Mouse (Mus musculus) heart, embryonic 16.5 days (tissue): Measurements from ENCODE around the gene Adam19. TPM values are rescaled to one million over a fixed set of nuclear protein-coding genes. Genes with fewer than 3 reads are reported as not detected.
A peak's percentile ranks its signal among the peaks of the same experiment; 100 is the strongest.

Source experiments
- ATAC-seq: fragments of 200-750 bp; cut with Nextera tagmentation; replicated peaks from 2 replicates; pipeline ENCODE4 v1.8.0; 2017; ENCODE audit warnings: moderate number of reproducible peaks; ENCODE audit not compliant: insufficient read depth, low FRiP score; ENCODE audit errors: extremely low read depth
- H3K27ac ChIP-seq: fragments of 300-500 bp; sonication (generic); 2 replicates; pipeline ENCODE4 v1.5.1; 2014; ENCODE audit warnings: mild to moderate bottlenecking, low read length, control low read depth, moderate library complexity
- H3K27me3 ChIP-seq: fragments of 300-500 bp; sonication (generic); 2 replicates; pipeline ENCODE4 v1.6.1; 2014; ENCODE audit warnings: low read length, mixed read lengths; ENCODE audit not compliant: control insufficient read depth, insufficient read depth
- H3K36me3 ChIP-seq: fragments of 300-500 bp; sonication (generic); 2 replicates; pipeline ENCODE4 v1.6.1; 2014; ENCODE audit not compliant: control insufficient read depth, insufficient read depth
- H3K4me1 ChIP-seq: fragments of 300-500 bp; sonication (generic); 2 replicates; pipeline ENCODE4 v1.6.1; 2014; ENCODE audit warnings: low read length, mixed read lengths; ENCODE audit not compliant: control insufficient read depth, insufficient read depth
- H3K4me2 ChIP-seq: fragments of 300-500 bp; sonication (generic); 2 replicates; pipeline ENCODE4 v1.6.1; 2014; ENCODE audit warnings: low read depth, mild to moderate bottlenecking, control low read depth, low read length
- H3K4me3 ChIP-seq: fragments of 300-500 bp; sonication (generic); 2 replicates; pipeline ENCODE4 v1.5.1; 2014; ENCODE audit warnings: mild to moderate bottlenecking, control low read depth, low read length
- H3K9ac ChIP-seq: fragments of 300-500 bp; sonication (generic); 2 replicates; pipeline ENCODE4 v1.6.1; 2014; ENCODE audit warnings: low read length, control low read depth
- H3K9me3 ChIP-seq: fragments of 300-500 bp; sonication (generic); replicated peaks from 2 replicates; pipeline ENCODE4 v1.6.1; 2016; ENCODE audit warnings: low read length; ENCODE audit not compliant: control insufficient read depth
- WGBS: fragments of 180-500 bp; shearing (Covaris S2); extraction: QIAGEN DNeasy Blood & Tissue Kit; methylation state at CpG from one replicate; pipeline ENCODE4 v1.1.7; 2014; 5-methylcytosine and 5-hydroxymethylcytosine counted together
- polyA plus RNA-seq: library from polyadenylated mRNA; unstranded; fragments of >200 nt; fragmentation: Nextera tagmentation; extraction: Ambion mirVana; gene quantifications from 2 replicates; pipeline ENCODE4 v1.2.1, GENCODE M21; 2015

The Adam19 gene
- polyA plus RNA-seq, 1 experiment from 2014 or later = 21.3 TPM

DNA sequence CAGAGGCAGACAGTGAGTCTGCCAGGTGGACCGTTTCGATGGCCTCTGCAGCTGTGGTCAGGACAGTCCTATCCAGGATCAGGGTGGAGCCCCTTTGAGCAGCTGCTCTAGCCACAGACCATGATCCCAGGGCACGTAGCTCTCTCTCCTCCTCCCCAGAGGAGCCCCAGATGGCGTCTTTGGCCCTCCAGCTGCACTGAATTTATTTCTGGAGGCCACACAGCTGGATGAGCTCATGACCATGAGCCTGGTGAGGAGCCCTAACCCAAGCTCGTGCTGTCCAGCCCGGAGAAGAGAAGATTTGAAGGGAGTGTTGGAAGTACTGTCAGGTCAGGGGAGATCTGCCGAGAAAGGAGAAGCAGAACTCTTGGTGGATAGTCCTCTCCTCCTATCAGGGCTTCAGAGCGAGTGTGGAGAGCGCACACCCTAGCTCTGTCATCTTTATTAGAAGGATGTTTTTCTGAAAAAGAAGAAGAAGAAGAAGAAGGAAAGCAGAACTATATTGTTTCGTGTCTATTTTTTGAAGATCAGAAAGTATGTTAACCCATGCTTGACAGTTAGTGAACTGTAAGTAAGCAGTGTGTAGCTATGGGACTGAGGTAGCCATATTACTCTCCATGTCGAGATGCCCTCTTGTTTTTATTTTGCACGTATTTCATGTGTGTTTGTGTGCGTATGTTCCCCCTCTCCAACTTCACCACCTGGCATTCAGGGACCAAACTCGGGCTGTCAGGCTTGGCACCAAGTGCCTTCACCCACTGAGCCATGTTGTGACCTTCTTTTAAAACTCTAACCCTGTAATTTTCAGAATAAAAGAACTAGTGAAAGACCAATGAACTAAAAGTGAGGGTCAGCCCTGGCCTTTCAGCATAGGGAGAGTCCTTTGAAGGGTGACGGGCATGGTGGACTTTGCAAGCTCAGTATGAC, 72.1 kb downstream of the Adam19 start:
- H3K27me3 ChIP-seq = no peaks in the 10 kb centered on the region
- no peak overlapping the region for H3K4me2 ChIP-seq
- WGBS = 70% methylated on average over 15 of the region's 15 CpGs
- H3K9ac ChIP-seq = no peak overlapping the region
- H3K4me1 ChIP-seq = peaks cover 5% of the 10 kb centered on the region; the same call in 1 of the 2 replicates
- ATAC-seq = 0 out of 2 replicates have a peak, but pooled peaks have one; percentile 45
- H3K9me3 ChIP-seq = no peaks in the 10 kb centered on the region
- H3K4me3 ChIP-seq = no peak overlapping the region
- H3K27ac ChIP-seq = peak overlapping the region; percentile 11; the same call in 1 of the 2 replicates
- H3K36me3 ChIP-seq = peaks cover 48% of the 10 kb centered on the region

DNA sequence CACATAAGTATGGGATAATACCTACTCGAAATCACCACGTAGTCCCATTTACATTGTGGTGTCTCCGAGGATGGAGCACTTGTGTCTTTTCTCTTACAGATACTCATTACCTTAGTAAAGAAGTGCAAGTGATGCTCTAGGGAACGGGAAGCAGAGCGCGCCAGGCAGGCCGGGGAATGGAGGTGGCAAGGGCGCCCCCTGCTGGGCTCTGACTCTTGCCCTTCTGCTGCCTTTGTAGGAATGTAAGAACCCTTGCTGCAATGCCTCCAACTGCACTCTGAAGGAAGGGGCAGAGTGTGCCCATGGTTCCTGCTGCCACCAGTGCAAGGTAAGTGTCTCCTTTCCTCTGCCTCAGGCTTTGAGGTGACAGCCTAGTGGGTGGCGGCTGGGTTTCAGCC, 72.8 kb downstream of the Adam19 start:
- Histone ChIP-seq H3K36me3 (peaks cover 45% of the 10 kb centered on the region), H3K4me3 (no peak overlapping the region), H3K4me2 (no peak overlapping the region), H3K27ac (no peak overlapping the region), H3K27me3 (no peaks in the 10 kb centered on the region), H3K4me1 (peaks cover 5% of the 10 kb centered on the region; the same call in 1 of the 2 replicates), H3K9ac (no peak overlapping the region), H3K9me3 (no peaks in the 10 kb centered on the region)
- WGBS = 63% methylated on average over 9 of the region's 9 CpGs
- 0 out of 2 replicates have a peak, but pooled peaks have one; percentile 18 for ATAC-seq

DNA sequence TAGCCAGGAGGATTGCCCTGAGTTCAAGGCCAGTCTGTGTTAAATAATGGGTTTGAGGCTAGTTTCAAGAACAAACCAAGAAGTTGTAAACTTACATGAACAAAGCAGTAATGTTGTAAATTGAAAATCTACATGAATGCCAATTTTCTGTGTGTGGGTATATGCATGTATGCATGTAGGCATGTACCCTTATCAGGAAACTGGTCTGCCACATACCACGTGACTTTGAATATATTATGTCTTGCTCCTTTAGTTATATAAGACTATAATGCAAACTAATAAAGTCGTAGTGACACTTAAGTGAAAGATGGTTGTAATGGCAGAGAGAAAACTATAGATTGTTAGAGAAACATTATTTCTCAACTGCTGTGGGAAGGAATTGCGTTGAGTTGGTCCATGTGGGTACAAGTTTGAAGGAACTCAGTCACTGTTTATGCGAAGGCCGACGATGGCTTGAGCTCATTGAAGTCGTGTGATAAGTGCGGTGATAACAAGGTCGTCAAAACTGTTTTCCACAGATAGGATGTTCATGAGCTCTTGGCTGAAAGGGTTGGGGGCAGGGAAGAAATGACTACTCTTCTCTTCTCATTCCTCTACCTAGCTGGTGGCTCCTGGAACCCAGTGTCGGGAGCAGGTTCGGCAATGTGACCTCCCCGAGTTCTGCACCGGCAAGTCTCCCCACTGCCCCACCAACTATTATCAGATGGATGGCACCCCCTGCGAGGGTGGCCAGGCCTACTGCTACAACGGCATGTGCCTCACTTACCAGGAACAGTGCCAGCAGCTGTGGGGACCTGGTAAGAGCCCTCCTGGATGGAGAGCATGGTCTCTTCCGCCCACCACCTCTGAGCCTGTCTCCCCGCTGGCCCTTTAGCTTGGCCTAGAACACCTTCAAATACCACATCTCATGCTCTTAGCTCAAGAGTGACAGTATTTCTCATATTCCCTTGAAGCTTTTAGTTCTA, 75.5 kb downstream of the Adam19 start:
- peaks cover 44% of the 10 kb centered on the region for H3K36me3 ChIP-seq
- WGBS = 73% methylated on average over 17 of the region's 17 CpGs

DNA sequence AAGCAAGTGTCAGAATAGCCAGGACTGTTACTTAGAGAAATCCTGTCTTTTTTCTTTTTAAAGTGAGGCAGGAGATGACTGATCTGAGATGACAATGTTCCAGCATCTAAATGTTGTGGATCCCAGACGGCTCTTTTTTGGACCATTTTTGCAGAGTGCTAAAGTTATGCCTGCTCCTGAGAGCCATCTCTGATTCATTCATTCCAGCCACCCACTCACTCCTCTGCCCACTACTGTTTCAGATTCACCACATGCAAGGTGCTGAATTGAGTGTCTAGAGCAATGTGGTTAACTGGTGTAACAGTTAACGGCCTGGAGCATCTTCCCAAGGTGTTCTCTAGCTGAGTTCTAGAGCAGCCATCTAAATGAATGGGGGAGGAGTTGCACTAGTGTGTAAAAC, 79.1 kb downstream of the Adam19 start:
- Histone ChIP-seq H3K4me3 (no peak overlapping the region), H3K27ac (no peak overlapping the region), H3K4me1 (peaks cover 5% of the 10 kb centered on the region; the same call in 1 of the 2 replicates), H3K9ac (no peak overlapping the region), H3K27me3 (no peaks in the 10 kb centered on the region), H3K4me2 (no peak overlapping the region), H3K9me3 (no peaks in the 10 kb centered on the region), H3K36me3 (peaks cover 67% of the 10 kb centered on the region)
- no peak for ATAC-seq
- 83% methylated on average over 2 of the region's 2 CpGs for WGBS

More for the DNA sequence above, 75.5 kb downstream of the Adam19 start:
- Histone ChIP-seq H3K27ac (no peak overlapping the region), H3K27me3 (no peaks in the 10 kb centered on the region), H3K4me3 (no peak overlapping the region), H3K4me2 (no peak overlapping the region), H3K4me1 (peaks cover 5% of the 10 kb centered on the region; the same call in 1 of the 2 replicates), H3K9me3 (no peaks in the 10 kb centered on the region), H3K9ac (no peak overlapping the region)
- ATAC-seq = no peak

DNA sequence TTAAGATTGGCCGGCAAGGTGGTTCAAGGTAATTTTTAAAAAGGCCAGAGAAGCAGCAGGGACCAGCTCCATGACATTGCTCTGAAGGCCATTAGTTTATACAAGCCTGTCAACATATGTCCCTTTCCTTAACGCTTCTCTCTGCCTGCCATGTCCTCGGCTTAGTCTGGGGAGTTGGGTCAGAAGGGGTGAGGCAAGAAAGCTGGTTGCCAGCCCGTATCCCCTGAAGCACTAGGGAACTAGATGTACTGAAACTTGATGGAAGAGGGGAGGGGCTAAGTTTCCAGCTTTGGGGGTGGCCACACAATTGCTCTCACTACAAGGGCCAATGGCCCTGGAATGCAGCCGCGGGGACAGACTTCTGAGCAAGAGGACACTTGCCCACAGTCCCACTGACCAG, 87.5 kb downstream of the Adam19 start:
- no peak overlapping the region for H3K4me3 ChIP-seq
- H3K9me3 ChIP-seq = no peaks in the 10 kb centered on the region
- WGBS = 76% methylated on average over 6 of the region's 6 CpGs
- no peaks in the 10 kb centered on the region for H3K27me3 ChIP-seq
- H3K4me2 ChIP-seq = no peak overlapping the region
- no peak overlapping the region for H3K9ac ChIP-seq
- no peak for ATAC-seq
- no peaks in the 10 kb centered on the region for H3K4me1 ChIP-seq
- no peak overlapping the region for H3K27ac ChIP-seq
- peaks cover 69% of the 10 kb centered on the region for H3K36me3 ChIP-seq

DNA sequence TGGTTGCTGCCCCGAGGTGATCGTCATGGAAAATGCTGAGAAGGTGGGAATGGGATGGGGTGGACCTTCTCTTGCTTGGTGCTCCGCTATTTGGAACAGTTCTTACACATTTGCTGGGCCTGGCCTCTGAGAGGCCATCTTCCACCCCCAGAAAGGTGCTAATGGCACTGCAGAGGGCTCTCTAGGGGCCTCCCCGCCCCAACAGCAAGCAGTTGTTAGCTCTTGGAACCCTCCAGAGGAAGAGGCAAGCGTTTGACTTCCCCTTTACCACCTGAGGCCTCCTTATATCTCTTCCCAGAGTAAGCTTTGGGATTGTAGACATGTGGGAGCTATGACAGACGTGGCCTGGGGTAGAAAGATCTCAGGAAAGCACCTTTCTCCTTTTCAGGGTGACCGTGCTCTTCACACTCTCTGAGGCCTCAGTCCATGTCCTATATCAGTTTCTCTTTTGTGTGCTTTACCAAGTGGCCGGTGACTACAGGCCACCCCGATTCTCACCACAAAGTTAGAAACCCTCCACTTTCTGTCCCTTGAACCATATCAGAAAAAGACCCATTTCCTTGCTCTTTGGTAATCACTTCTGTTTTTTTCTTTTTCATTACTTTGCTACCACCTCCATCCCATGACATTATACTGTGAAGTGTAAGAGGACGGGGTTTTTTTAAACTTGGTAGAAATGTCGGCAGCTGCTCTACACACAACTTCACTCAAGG, 89.5 kb downstream of the Adam19 start:
- H3K4me1 ChIP-seq = no peaks in the 10 kb centered on the region
- peaks cover 50% of the 10 kb centered on the region for H3K36me3 ChIP-seq
- H3K9me3 ChIP-seq = no peaks in the 10 kb centered on the region
- no peak overlapping the region for H3K4me2 ChIP-seq
- no peak overlapping the region for H3K4me3 ChIP-seq
- WGBS = 86% methylated on average over 11 of the region's 11 CpGs
- no peak overlapping the region for H3K27ac ChIP-seq
- no peaks in the 10 kb centered on the region for H3K27me3 ChIP-seq
- ATAC-seq = no peak
- H3K9ac ChIP-seq = no peak overlapping the region

DNA sequence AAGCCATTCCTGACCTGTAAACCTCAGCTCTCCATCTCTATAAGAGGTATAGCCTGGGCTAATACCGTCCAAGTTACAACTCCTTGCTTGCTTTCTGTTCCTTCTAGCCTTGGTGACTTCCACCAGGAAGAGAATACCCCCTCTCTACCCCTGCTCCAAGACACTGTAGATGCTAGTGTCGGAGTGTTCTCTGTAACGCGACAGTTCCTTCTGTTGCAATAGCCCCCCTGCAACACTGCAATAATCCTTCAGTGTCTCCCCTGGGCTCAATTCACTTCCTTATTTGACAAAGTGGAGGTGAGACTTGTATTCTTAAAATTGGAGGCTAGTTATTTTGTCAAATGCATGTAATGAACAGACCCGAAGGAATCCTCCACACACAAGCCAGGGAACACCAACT, 90.8 kb downstream of the Adam19 start:
- no peaks in the 10 kb centered on the region for H3K27me3 ChIP-seq
- peaks cover 38% of the 10 kb centered on the region for H3K36me3 ChIP-seq
- H3K9me3 ChIP-seq = no peaks in the 10 kb centered on the region
- H3K9ac ChIP-seq = no peak overlapping the region
- H3K4me2 ChIP-seq = no peak overlapping the region
- ATAC-seq = no peak
- H3K27ac ChIP-seq = no peak overlapping the region
- WGBS = 91% methylated on average over 5 of the region's 5 CpGs
- no peak overlapping the region for H3K4me3 ChIP-seq
- no peaks in the 10 kb centered on the region for H3K4me1 ChIP-seq

DNA sequence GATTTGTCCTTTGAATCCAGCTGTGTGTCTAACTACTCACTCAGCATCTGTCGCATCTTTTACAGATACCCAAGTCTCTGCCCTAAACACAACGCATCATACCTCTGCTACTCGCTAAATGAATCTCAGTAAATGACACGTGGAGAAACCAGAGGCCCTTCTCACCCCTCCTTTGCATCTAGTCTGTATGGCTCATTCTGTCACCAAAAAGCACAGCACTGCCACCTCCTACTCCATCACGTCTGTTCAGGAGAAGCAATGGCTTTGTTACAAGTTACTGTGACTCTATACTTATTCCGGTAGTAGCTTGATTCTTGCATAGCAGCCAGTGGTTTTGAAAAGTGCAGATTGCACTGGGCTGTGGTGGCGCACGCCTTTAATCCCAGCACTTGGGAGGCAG, 101.2 kb downstream of the Adam19 start:
- Histone ChIP-seq H3K36me3 (peaks cover 3% of the 10 kb centered on the region; the same call in 1 of the 2 replicates), H3K27me3 (no peaks in the 10 kb centered on the region), H3K9ac (no peak overlapping the region), H3K9me3 (no peaks in the 10 kb centered on the region), H3K4me2 (no peak overlapping the region), H3K27ac (no peak overlapping the region), H3K4me1 (no peaks in the 10 kb centered on the region), H3K4me3 (no peak overlapping the region)
- no peak for ATAC-seq
- WGBS = 85% methylated on average over 8 of the region's 8 CpGs
